Mouse (Mus musculus) lung, embryonic 14.5 days (tissue): ENCODE measurements around the gene Trim46. TPM values are rescaled to one million over a fixed set of nuclear protein-coding genes. Genes with fewer than 3 reads are reported as not detected.

Experiments
- ATAC-seq: fragments of 200-750 bp; cut with Nextera tagmentation; 2 replicates; pipeline ENCODE4 v1.8.0; 2017; ENCODE audit warnings: mild to moderate bottlenecking, moderate TSS enrichment, moderate library complexity; ENCODE audit not compliant: insufficient read depth
- DNase-seq: peaks from one replicate; pipeline ENCODE4 v3.0.0-alpha.2; 2015
- H3K27ac ChIP-seq: fragments of 300-500 bp; sonication (generic); 2 replicates; pipeline ENCODE4 v1.5.1; 2014; ENCODE audit warnings: low read depth, mild to moderate bottlenecking, moderate library complexity
- H3K27me3 ChIP-seq: fragments of 300-500 bp; sonication (generic); 2 replicates; pipeline ENCODE4 v1.6.1; 2014; ENCODE audit warnings: low read length, control low read depth; ENCODE audit not compliant: insufficient read depth
- H3K36me3 ChIP-seq: fragments of 300-500 bp; sonication (generic); 2 replicates; pipeline ENCODE4 v1.6.1; 2014; ENCODE audit warnings: control low read depth; ENCODE audit not compliant: insufficient read depth
- H3K4me1 ChIP-seq: fragments of 300-500 bp; sonication (generic); 2 replicates; pipeline ENCODE4 v1.6.1; 2014; ENCODE audit warnings: antibody characterized with exemption, control low read depth; ENCODE audit not compliant: insufficient read depth
- H3K4me2 ChIP-seq: fragments of 300-500 bp; sonication (generic); 2 replicates; pipeline ENCODE4 v1.6.1; 2014; ENCODE audit warnings: mild to moderate bottlenecking
- H3K4me3 ChIP-seq: fragments of 300-500 bp; sonication (generic); 2 replicates; pipeline ENCODE4 v1.5.1; 2014; ENCODE audit warnings: low read depth, low read length
- H3K9ac ChIP-seq: fragments of 300-500 bp; sonication (generic); 2 replicates; pipeline ENCODE4 v1.6.1; 2014
- H3K9me3 ChIP-seq: fragments of 300-500 bp; sonication (generic); 2 replicates; pipeline ENCODE4 v1.6.1; 2016; ENCODE audit warnings: low read depth, low read length, control low read depth
- CTCF ChIP-seq: IDR thresholded peaks from 2 replicates; pipeline ENCODE4 v1.5.1; 2016; ENCODE audit warnings: antibody characterized with exemption, low read depth
- WGBS: fragments of 180-500 bp; shearing (Covaris S2); extraction: QIAGEN DNeasy Blood & Tissue Kit; methylation state at CpG from one replicate; pipeline ENCODE4 v1.1.7; 2014; 5-methylcytosine and 5-hydroxymethylcytosine counted together
- polyA plus RNA-seq: library from polyadenylated mRNA; unstranded; fragments of >200 nt; fragmentation: Nextera tagmentation; extraction: Ambion mirVana; gene quantifications from 2 replicates; pipeline ENCODE4 v1.2.1, GENCODE M21; 2014

The Trim46 gene
- polyA plus RNA-seq, 1 experiment from 2014 or later: 6.3 TPM

DNA sequence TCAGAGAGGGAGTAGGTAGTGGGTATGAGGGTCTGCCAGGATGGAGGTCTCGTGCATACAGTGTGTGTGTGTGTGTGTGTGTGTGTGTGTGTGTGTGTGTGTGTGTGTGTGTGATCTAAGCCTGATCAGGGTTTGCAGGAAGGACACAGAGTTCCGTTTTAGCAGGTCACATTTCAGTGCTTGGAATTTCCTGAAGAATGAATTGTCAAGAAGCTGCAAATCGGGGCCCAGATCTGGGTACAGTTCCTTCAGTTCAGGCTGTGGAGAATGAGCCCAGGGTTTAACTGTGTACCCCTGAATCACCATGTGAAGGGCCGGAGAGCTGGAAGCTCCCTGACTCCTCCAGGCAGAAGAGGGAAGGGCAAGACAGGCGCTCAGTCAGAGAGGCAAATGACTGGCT lies 41.2 kb upstream of the Trim46 start:
- TF ChIP-seq CTCF: no peak
- Histone ChIP-seq H3K4me2 (no peak overlapping the region), H3K4me3 (no peak overlapping the region), H3K9ac (no peak overlapping the region), H3K4me1 (no peaks in the 10 kb centered on the region), H3K27ac (no peak overlapping the region; the same call in 1 of the 2 replicates), H3K36me3 (no peaks in the 10 kb centered on the region), H3K9me3 (no peaks in the 10 kb centered on the region), H3K27me3 (no peaks in the 10 kb centered on the region)
- ATAC-seq (no peak), DNase-seq (peak; percentile 20)
- WGBS: 52% methylated on average over 5 of the region's 5 CpGs

DNA sequence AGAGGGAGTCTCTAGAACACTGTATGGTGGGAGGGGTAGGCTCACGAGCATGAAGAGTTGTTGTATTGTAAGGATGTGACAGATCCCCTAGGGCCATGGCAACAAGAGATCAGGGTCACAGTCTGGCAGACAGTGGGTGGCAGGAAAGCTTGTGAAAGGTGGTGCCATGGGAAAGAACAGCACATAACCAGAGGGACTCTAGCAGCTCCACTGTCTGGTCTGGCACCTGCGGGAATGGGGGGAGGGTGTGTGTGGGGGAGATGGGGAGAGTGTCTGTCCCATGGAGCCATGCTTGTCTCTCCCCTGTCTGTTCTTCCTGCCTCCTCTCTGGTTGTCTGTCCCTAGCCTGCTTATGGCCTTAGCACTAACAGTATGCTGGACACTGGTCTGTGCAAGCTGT lies 39.4 kb upstream of the Trim46 start:
- H3K4me1 ChIP-seq: peaks cover 1% of the 10 kb centered on the region; the same call in 1 of the 2 replicates
- no peak for TF ChIP-seq CTCF
- no peak overlapping the region for H3K27ac ChIP-seq
- no peak for ATAC-seq
- no peak overlapping the region for H3K4me3 ChIP-seq
- no peaks in the 10 kb centered on the region for H3K9me3 ChIP-seq
- no peak overlapping the region for H3K9ac ChIP-seq
- 51% methylated on average over 2 of the region's 2 CpGs for WGBS
- H3K36me3 ChIP-seq: no peaks in the 10 kb centered on the region
- no peak for DNase-seq
- H3K27me3 ChIP-seq: peaks cover 11% of the 10 kb centered on the region
- no peak overlapping the region for H3K4me2 ChIP-seq

DNA sequence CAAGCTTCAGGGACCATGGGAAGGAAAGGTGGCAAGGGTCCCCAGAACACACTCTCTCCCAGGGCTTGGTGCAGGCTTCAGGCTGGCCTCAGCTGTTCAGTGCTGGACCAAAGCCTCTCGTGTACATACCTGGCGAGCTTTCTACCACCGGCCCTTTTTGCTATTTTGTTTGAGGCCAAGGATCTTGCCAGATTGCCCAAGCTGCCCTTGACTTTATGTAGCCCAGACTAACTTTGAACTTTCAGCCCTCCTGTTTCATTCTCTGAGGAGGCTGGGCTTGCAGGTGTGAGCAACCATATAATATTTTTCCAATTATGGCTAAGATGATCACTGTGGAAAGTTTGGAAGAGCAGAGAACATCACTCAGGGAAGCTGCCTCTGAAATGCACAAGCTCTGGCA lies 38.2 kb upstream of the Trim46 start:
- Histone ChIP-seq H3K27me3 (peaks cover 18% of the 10 kb centered on the region), H3K27ac (no peak overlapping the region), H3K9me3 (no peaks in the 10 kb centered on the region), H3K9ac (no peak overlapping the region), H3K36me3 (no peaks in the 10 kb centered on the region), H3K4me1 (peaks cover 6% of the 10 kb centered on the region; the same call in 1 of the 2 replicates), H3K4me3 (no peak overlapping the region), H3K4me2 (no peak overlapping the region)
- TF ChIP-seq CTCF: no peak
- DNase-seq (no peak), ATAC-seq (no peak)
- 83% methylated on average over 3 of the region's 3 CpGs for WGBS

DNA sequence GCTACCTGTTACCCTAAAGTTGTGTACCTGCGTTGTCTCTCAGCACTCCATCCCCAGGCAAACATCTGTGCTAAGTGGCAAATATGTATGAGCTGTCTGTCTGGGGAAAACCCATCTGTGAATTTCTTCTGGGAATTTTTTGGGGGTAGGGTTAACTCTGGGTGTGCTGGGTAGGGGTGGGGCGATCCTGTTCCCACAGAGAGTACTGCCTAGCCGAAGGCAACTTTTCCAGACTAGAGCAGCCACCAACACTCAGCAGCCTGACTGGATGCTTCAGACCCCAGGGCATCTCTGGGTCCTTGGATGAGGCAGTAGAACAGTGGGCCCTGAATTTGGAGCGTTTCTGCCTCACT lies 36.2 kb upstream of the Trim46 start:
- Histone ChIP-seq H3K27ac (peak overlapping the region; percentile 12; the same call in 1 of the 2 replicates), H3K4me3 (no peak overlapping the region), H3K4me2 (no peak overlapping the region; the same call in 1 of the 2 replicates), H3K36me3 (no peaks in the 10 kb centered on the region), H3K27me3 (peaks cover 18% of the 10 kb centered on the region), H3K9ac (no peak overlapping the region), H3K4me1 (peaks cover 6% of the 10 kb centered on the region; the same call in 1 of the 2 replicates), H3K9me3 (no peaks in the 10 kb centered on the region)
- no peak for ATAC-seq
- WGBS: 18% methylated on average over 4 of the region's 4 CpGs
- no peak for TF ChIP-seq CTCF
- no peak for DNase-seq

DNA sequence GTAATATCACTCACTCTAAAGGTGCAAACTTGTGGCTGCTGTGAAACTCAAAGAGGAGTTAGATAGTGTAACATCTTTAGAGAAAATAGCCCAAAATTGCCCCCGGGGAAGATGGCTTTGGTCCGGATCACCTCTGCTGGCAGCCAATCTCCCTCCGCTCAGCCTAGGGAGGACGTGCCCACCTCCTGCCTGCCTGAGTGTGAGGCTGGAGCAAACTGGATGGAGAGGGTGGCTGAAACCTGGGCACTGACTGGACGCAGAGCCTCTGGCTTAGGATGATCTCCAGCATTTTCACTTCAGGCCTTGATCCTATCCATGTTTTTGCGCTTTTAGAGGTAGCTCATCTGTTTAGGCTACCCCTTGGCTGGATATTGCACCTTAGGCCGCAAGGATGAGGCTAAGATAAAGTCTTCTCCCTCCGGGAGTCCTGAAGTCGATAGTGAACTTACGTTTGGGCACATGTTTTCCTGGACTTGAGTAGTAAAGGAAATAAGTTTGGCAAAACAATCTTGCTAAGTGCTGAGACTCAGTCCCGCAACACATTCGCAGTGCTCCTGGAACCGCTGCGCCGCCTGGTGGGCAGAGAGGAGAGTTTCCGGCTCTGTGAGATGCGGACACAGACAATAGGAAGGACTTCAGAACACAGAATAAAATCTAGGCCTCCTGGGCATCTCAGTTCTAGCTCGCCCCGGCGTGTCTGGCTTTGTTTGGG lies 35.6 kb upstream of the Trim46 start:
- DNase-seq: peak; percentile 95
- H3K9ac ChIP-seq: peak overlapping the region; percentile 48; the same call in 1 of the 2 replicates
- H3K4me2 ChIP-seq: peak overlapping the region; percentile 92
- TF ChIP-seq CTCF: peak; percentile 96
- no peaks in the 10 kb centered on the region for H3K9me3 ChIP-seq
- no peak for ATAC-seq
- H3K27ac ChIP-seq: peak overlapping the region; percentile 94
- peaks cover 18% of the 10 kb centered on the region for H3K27me3 ChIP-seq
- peak overlapping the region; percentile 61 for H3K4me3 ChIP-seq
- peaks cover 6% of the 10 kb centered on the region; the same call in 1 of the 2 replicates for H3K4me1 ChIP-seq
- H3K36me3 ChIP-seq: no peaks in the 10 kb centered on the region
- 12% methylated on average over 20 of the region's 20 CpGs for WGBS

DNA sequence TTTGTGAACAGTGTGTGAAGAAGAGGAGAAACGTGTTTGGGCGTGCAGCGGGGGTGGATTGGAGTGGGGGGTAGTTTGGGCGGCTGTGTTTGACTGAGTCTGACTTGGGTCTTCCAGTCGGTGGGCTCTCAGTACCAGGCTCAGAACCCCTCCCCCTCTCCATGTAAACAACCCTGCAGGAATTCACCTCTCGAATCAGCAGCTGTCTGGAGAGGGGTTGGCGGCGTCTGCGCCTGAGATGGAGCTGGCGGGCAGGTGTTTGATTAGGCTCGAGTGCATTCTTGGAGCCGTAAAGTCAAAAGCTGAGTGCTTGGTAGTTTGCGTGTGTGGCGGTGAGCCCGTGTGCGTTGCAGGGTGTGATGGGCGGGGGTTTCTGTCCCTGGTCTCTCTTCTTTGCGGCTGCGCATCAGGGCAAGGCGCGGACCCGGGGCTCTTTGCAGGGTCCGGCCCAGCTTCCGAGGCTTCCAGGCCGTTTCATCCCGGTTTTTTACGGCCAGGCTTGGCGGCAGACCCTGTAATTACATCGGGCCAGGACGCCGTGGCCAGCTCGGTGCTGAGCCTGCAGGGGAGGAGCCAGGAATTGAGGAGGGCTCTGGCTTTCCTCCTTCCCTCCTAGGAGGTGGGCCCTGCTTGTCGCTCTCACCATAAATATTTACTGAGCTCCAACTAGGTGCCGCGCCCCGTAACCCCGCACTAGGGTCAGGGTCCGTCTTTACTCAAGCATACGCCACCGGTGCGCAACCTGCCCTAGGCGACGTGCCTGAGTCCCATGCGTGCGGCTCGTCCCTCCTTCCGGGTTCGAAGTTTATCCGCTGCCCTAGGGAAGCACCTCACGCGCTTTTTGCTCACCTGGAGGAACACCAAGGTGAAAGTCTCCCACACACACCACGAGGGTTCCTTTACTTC lies 34.8 kb upstream of the Trim46 start, which contains the start of gene Efna1:
Gene Efna1, minus strand, starts transcription at position 537 of the 906 bp plus-strand sequence.
- under 1% methylated on average over 52 of the region's 52 CpGs for WGBS
- Histone ChIP-seq H3K27me3 (peaks cover 18% of the 10 kb centered on the region), H3K36me3 (peaks cover 4% of the 10 kb centered on the region; the same call in 1 of the 2 replicates), H3K4me1 (peaks cover 9% of the 10 kb centered on the region; the same call in 1 of the 2 replicates), H3K9me3 (no peaks in the 10 kb centered on the region), H3K27ac (peak within 1 kb of the TSS; percentile 94), H3K4me2 (peak within 1 kb of the TSS; percentile 92), H3K4me3 (peak within 1 kb of the TSS; percentile 61), H3K9ac (peak within 1 kb of the TSS; percentile 74)
- TF ChIP-seq CTCF: peak; percentile 31
- peak; percentile 47 for ATAC-seq
- DNase-seq: peak; percentile 75

DNA sequence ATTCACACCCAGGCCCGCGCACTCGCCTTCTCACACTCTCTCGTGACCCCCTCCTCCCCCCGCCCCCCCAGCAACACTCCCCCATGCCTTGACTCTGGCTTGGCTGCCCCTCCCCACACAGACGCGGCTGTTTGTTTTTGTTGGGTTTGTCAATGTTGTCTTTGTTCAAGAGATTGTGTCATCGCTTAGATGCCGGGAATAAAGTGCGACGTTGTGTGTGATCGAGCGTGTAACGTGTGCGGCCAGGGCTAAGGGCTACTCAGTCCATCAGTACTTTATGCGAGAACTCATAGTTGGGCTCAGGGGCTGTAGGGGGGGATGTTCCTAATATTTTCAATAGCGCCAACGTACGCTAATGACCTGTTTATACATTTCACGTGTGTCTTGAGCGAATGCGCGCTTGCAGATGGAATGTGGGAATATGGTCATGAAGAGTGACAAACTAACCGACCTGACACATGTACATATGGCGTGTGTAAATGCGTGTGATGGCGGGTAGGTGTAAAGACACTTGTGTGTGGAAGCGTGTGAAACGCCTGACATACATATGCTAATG lies 34.0 kb upstream of the Trim46 start:
- no peak for TF ChIP-seq CTCF
- Histone ChIP-seq H3K36me3 (peaks cover 11% of the 10 kb centered on the region), H3K4me2 (peak overlapping the region; percentile 92), H3K4me3 (peak overlapping the region; percentile 61), H3K27me3 (peaks cover 18% of the 10 kb centered on the region), H3K27ac (peak overlapping the region; percentile 94), H3K9ac (peak overlapping the region; percentile 74), H3K4me1 (peaks cover 9% of the 10 kb centered on the region; the same call in 1 of the 2 replicates), H3K9me3 (no peaks in the 10 kb centered on the region)
- peak; percentile 65 for DNase-seq
- WGBS: under 1% methylated on average over 29 of the region's 29 CpGs
- peak; percentile 12; the same call in 1 of the 2 replicates for ATAC-seq
